Mouse (Mus musculus): Measurements from ENCODE around the gene Mark1. TPM values are rescaled to one million over a fixed set of nuclear protein-coding genes. Genes with fewer than 3 reads are reported as not detected.

The Mark1 gene
- total RNA-seq, 2 experiments from 2014 or later, result 12.9 to 13.6 TPM

- DNase-seq (ENCODE audit: low spot score in 2 of 2), result no peak
Measured at GRCm38 (mm10) chr1:184853922-184854321, 145.4 kb downstream of the Mark1 start.

GRCm38 (mm10) chr1:184853339-184853738, 146.0 kb downstream of the Mark1 start:
- DNase-seq (ENCODE audit: low spot score in 2 of 2), result peak; percentile 58 to 74

- DNase-seq (ENCODE audit: low spot score in 2 of 2), result peak; percentile 54 to 74
Measured at GRCm38 (mm10) chr1:184851741-184852618, 147.4 kb downstream of the Mark1 start.

- DNase-seq (ENCODE audit: low spot score in 2 of 2), result no peak
Measured at GRCm38 (mm10) chr1:184851166-184851565, 148.2 kb downstream of the Mark1 start.

GRCm38 (mm10) chr1:184846973-184847372, 152.4 kb downstream of the Mark1 start:
- no peak for DNase-seq (ENCODE audit: low spot score in 2 of 2)

Other genes starting within 250 kb of the Mark1 start
- gene Marc1, start 188.3 kb downstream of the Mark1 start, total RNA-seq (2021), result under 1 TPM in 1 of 2 experiments, not detected in 1; 0.83 TPM
- gene Marc2, start 153.1 kb downstream of the Mark1 start, total RNA-seq (2021), result 100 to 1,000 TPM; 187 to 191 TPM
- gene C130074G19Rik, start 116.4 kb downstream of the Mark1 start, total RNA-seq (2021), result 10 to 100 TPM; 28.7 to 30.8 TPM
- gene Rab3gap2, start 204.5 kb upstream of the Mark1 start, total RNA-seq (2021), result 10 to 100 TPM; 29.3 to 30.3 TPM

Measured in gastrocnemius, postnatal 4 days (tissue).